Mouse (Mus musculus) liver, adult (tissue): Measurements from ENCODE around the gene Lrpap1.

ENCODE experiments used
- GATA4 ChIP-seq: IDR thresholded peaks from 2 replicates; pipeline ENCODE4 v1.6.1; 2014; ENCODE audit warnings: mild to moderate bottlenecking, low read length; ENCODE audit not compliant: insufficient replicate concordance

Lrpap1 gene

DNA sequence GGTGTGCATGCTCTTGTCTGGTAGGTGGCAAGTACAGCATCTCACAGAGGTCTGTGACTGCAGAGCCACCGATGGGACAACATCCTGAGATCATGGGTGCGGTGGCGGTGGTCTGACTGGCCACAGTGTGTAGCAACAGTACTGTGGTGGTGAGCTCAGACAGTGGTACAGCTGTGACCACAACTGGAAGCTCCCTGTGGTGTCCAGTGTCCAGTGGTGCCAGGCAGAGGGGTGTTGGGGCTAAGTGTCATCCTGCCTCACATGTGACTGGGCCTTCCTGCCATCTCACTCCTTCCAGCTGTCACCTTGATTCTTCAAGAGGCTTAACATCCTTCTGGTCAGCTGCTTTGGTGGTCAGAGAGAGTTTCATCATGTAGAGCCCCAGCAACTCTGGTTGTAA, 50.9 kb downstream of the Lrpap1 start:
- no peak for TF ChIP-seq GATA4

DNA sequence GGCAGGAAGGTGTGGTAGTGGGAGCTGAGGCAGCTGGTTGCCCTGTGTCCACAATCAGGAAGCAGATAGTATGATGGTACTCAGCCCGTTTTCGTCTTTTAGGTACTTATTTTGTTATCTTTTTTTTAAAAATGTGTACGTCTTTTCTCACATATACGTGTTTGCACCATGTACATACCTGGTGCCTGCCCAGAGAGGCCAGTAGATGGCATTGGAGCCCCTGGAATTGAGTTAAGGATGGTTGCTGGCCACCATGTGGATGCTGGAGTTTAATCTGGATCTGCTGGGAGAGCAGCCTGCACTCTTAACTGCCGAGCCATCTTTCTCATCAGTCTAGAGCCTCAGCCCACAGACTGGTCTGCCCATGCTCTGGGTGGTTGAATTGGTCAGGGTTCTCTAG, 55.0 kb downstream of the Lrpap1 start:
- no peak for TF ChIP-seq GATA4

DNA sequence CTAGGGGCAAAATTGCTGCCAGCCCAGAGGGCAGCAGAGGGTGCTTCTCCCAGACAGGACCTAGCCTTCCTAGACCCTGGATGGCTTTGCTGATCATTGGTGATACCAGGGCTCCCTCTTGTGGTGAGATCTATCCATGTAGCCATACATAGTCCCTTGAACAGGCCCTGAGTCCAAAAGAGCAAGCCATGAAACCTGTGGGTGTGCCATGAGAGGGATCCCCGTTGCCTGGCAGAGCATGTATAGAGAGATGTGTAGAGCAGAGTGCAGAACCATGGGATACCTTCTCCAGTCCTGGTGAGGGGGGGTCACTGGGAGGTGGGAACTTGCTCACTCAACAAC, 62.5 kb downstream of the Lrpap1 start:
- TF ChIP-seq GATA4: no peak

DNA sequence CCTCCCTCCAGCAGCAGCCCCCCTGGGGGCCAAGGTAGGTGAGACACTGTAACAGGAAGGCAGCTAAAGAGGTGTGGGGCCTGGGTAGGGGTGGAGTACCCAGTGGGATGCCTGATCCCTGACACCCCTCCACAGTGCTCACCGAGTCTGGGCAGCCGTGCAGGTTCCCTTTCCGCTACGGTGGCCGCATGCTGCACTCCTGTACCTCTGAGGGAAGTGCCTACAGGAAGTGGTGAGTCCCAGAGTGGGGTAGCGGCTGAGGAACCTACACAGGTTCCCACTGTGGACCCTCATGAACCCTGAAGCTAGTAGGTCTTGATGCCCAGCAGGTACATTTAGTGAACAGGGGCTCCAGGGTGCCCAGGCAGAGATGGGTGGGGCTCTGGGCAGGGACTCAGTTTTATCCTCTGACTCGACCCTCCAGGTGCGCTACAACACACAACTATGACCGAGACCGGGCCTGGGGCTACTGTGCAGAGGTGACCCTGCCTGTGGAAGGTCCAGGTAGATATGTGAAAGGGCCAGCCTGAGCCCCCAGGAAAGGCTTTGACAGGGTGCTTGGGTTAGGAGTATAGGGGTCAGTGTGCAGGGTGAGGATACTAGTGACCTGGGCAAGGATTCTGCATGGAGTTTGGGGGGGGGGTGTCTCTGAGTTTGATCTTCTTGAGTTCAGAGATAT, 63.0 kb downstream of the Lrpap1 start:
- TF ChIP-seq GATA4: no peak
